Mouse (Mus musculus) myocyte (in vitro differentiated cells): Measurements from ENCODE around the gene Scrn2. TPM values are rescaled to one million over a fixed set of nuclear protein-coding genes. Genes with fewer than 3 reads are reported as not detected.

Experiments used
- H3K27me3 ChIP-seq: one replicate; pipeline ENCODE4 v1.6.1; 2011; ENCODE audit not compliant: control insufficient read depth, insufficient read depth, insufficient read length
- H3K36me3 ChIP-seq: one replicate; pipeline ENCODE4 v1.6.1; 2011; ENCODE audit not compliant: control insufficient read depth, insufficient read depth
- H3K4me2 ChIP-seq: one replicate; pipeline ENCODE4 v1.6.1; 2011; ENCODE audit warnings: low read depth, control low read depth
- H3K4me3 ChIP-seq: one replicate; pipeline ENCODE4 v1.5.1; 2011; ENCODE audit warnings: mild to moderate bottlenecking, control low read depth, moderate library complexity
- H3K79me2 ChIP-seq: one replicate; pipeline ENCODE4 v1.6.1; 2011; ENCODE audit not compliant: control insufficient read depth, insufficient read depth
- H3ac ChIP-seq: one replicate; pipeline ENCODE4 v1.6.1; 2011; ENCODE audit not compliant: control insufficient read depth, insufficient read length
- CEBPB ChIP-seq: IDR thresholded peaks from 2 replicates; pipeline ENCODE4 v1.6.1; 2011; ENCODE audit warnings: mild to moderate bottlenecking, moderate library complexity; ENCODE audit not compliant: poor library complexity, insufficient read depth, severe bottlenecking
- E2F4 ChIP-seq: IDR thresholded peaks from one replicate; pipeline ENCODE4 v1.6.1; 2011; ENCODE audit warnings: mild to moderate bottlenecking, control low read depth, moderate library complexity; ENCODE audit not compliant: insufficient read depth
- MAX ChIP-seq: IDR thresholded peaks from one replicate; pipeline ENCODE4 v1.6.1; 2011; ENCODE audit warnings: low read depth, mild to moderate bottlenecking, control low read depth
- MYOD1 ChIP-seq, 3 experiments: IDR thresholded peaks; one replicate each; pipeline ENCODE4 v1.6.1; 2011; ENCODE audit warnings: control low read depth in 2 of 3, low read depth in 2 of 3, mild to moderate bottlenecking in 2 of 3, moderate library complexity in 1 of 3; ENCODE audit not compliant: insufficient read length in 2 of 3, control insufficient read depth in 1 of 3
- MYOG ChIP-seq, 3 experiments: IDR thresholded peaks; one replicate each; pipeline ENCODE4 v1.6.1; 2011; ENCODE audit warnings: control low read depth in 2 of 3, low read depth in 2 of 3, mild to moderate bottlenecking in 2 of 3; ENCODE audit not compliant: insufficient read length in 2 of 3, control insufficient read depth in 1 of 3, insufficient read depth in 1 of 3
- POLR2A ChIP-seq: IDR thresholded peaks from one replicate; pipeline ENCODE4 v1.6.1; 2011; ENCODE audit warnings: low read depth, mild to moderate bottlenecking, control low read depth, moderate library complexity; ENCODE audit not compliant: insufficient read length
- POLR2AphosphoS2 ChIP-seq: IDR thresholded peaks from one replicate; pipeline ENCODE4 v1.6.1; 2011; ENCODE audit warnings: low read depth, control low read depth; ENCODE audit not compliant: insufficient read length
- REST ChIP-seq: IDR thresholded peaks from one replicate; pipeline ENCODE4 v1.6.1; 2011; ENCODE audit warnings: mild to moderate bottlenecking, control low read depth, moderate library complexity; ENCODE audit not compliant: insufficient read depth, insufficient read length
- SRF ChIP-seq: IDR thresholded peaks from one replicate; pipeline ENCODE4 v1.6.1; 2011; ENCODE audit warnings: low read depth; ENCODE audit not compliant: control insufficient read depth, insufficient read length
- TCF12 ChIP-seq: IDR thresholded peaks from one replicate; pipeline ENCODE4 v1.6.1; 2011; ENCODE audit warnings: mild to moderate bottlenecking, control low read depth; ENCODE audit not compliant: poor library complexity, insufficient read depth, severe bottlenecking
- TCF3 ChIP-seq: IDR thresholded peaks from one replicate; pipeline ENCODE4 v1.6.1; 2011; ENCODE audit warnings: low read depth, control low read depth; ENCODE audit not compliant: insufficient read length
- USF1 ChIP-seq: IDR thresholded peaks from one replicate; pipeline ENCODE4 v1.6.1; 2011; ENCODE audit warnings: low read depth, mild to moderate bottlenecking, control low read depth, moderate library complexity
- polyA plus RNA-seq: library from polyadenylated mRNA; unstranded; fragments of >200 nt; fragmentation: generic; extraction: Trizol; gene quantifications from one replicate; pipeline ENCODE4 v1.2.1, GENCODE M21; 2012; ENCODE audit warnings: missing spikeins

Gene Scrn2
- polyA plus RNA-seq, 1 experiment, result 22.4 TPM

GRCm38 (mm10) chr11:97033781-97034180, 4.0 kb downstream of the Scrn2 start:
- no peaks in the 10 kb centered on the region for H3K36me3 ChIP-seq
- TF ChIP-seq USF1, result no peak
- no peak for TF ChIP-seq SRF
- TF ChIP-seq E2F4, result no peak
- TF ChIP-seq MYOG (IDR thresholded peaks at IDR 0.05; ENCODE audit: control insufficient read depth in 1 of 3, insufficient read depth in 1 of 3, insufficient read length in 2 of 3, low read depth in 2 of 3), result no peak
- TF ChIP-seq POLR2AphosphoS2, result no peak
- TF ChIP-seq MAX, result no peak
- no peak for TF ChIP-seq REST
- no peak for TF ChIP-seq TCF12
- TF ChIP-seq MYOD1 (IDR thresholded peaks at IDR 0.05; ENCODE audit: control insufficient read depth in 1 of 3, insufficient read length in 2 of 3, low read depth in 2 of 3), result no peak

DNA sequence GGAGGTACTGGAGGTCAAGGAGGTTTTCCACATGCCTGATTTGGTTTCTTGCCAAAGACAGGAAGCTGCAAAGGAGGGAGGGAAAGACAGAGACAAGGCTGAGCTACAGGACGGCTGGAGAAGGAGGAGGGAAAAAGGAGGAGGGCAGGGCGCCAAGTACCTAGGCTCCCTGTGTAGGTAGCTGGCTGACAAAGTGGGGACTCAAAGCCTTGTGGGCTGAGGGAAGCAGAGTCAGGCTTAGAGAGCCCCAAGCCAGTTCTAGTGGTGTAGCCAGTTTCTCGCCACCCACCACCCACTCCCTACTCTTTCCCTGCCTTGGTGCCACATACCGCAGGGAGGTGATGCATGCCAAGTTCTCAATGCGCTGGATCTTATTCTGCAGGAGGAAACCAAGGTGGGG, 6.4 kb downstream of the Scrn2 start:
- no peaks in the 10 kb centered on the region for H3K36me3 ChIP-seq

More at GRCm38 (mm10) chr11:97033781-97034180, 4.0 kb downstream of the Scrn2 start:
- Histone ChIP-seq H3K4me2 (no peak overlapping the region), H3K27me3 (no peaks in the 10 kb centered on the region), H3ac (no peak overlapping the region), H3K4me3 (no peak overlapping the region), H3K79me2 (peaks cover 5% of the 10 kb centered on the region)

DNA sequence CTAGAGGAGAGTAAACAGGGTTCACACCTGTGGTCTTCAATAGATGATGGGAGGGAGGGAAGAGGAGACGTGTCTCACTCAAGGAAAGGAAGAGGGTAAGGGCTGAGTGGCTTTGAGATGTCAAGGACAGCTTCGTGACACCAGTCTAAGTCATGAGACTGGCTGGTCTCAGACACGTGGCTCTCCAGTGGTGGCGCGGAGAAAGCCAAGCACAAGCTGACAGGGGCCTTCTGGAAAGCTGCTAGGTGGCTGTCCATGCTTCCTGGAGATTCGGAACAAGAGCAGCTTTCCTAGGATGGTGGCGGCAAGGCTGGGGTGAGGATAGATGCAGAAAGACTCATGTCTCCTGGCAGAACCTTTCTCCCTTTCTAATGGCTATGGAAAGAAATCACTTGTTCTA, 9.1 kb downstream of the Scrn2 start:
- no peaks in the 10 kb centered on the region for H3K36me3 ChIP-seq
- H3K79me2 ChIP-seq, result peaks cover 23% of the 10 kb centered on the region
- TF ChIP-seq MYOD1 (IDR thresholded peaks at IDR 0.05; ENCODE audit: control insufficient read depth in 1 of 3, insufficient read length in 2 of 3, low read depth in 2 of 3) (no peak), CEBPB (no peak)
- no peak overlapping the region for H3K4me3 ChIP-seq
- H3ac ChIP-seq, result no peak overlapping the region
- no peak overlapping the region for H3K4me2 ChIP-seq
- H3K27me3 ChIP-seq, result no peaks in the 10 kb centered on the region

More for the DNA sequence above, 6.4 kb downstream of the Scrn2 start:
- H3K27me3 ChIP-seq, result no peaks in the 10 kb centered on the region
- no peak overlapping the region for H3K4me2 ChIP-seq
- no peaks in the 10 kb centered on the region for H3K79me2 ChIP-seq
- TF ChIP-seq REST, result no peak
- TF ChIP-seq MYOD1 (IDR thresholded peaks at IDR 0.05; ENCODE audit: control insufficient read depth in 1 of 3, insufficient read length in 2 of 3, low read depth in 2 of 3), result no peak
- no peak for TF ChIP-seq POLR2A
- no peak for TF ChIP-seq MYOG (IDR thresholded peaks at IDR 0.05; ENCODE audit: control insufficient read depth in 1 of 3, insufficient read depth in 1 of 3, insufficient read length in 2 of 3, low read depth in 2 of 3)
- H3ac ChIP-seq, result no peak overlapping the region
- H3K4me3 ChIP-seq, result no peak overlapping the region

DNA sequence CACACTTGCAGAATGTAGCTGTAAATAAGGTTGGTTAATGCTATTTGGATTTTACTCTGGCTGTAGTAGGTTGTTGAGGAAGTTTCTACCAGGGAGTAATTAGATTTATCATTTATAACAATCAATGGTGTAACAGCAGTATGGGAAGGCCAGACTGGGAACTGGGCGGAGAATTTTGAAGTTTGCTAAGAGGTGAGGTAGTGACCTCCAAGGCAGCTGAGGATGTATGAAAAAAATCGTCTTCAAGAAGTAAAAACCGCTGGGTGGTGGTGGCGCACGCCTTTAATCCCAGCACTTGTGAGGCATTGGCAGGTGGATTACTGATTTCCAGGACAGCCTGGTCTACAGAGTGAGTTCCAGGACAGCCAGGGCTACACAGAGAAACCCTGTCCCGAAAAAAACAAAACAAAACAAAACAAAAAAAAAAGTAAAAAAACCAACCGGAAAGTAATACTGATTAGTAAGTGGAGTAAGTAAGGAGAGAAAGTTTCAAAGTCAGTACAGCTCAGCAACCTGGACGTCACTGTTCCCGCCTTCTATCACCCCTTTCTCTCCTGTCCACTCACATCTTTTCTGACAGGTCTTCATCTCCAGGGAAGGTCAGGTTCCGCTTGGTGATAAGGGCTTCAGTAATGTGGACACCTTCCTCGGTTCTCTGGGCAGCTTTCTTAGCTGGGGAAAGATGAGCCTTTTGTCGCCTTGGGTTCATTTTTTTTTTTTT, 10.7 kb downstream of the Scrn2 start:
- TF ChIP-seq MYOD1 (IDR thresholded peaks at IDR 0.05; ENCODE audit: control insufficient read depth in 1 of 3, insufficient read length in 2 of 3, low read depth in 2 of 3), result no peak
- TF ChIP-seq MAX, result no peak
- Histone ChIP-seq H3K27me3 (no peaks in the 10 kb centered on the region), H3K79me2 (peaks cover 26% of the 10 kb centered on the region), H3K4me2 (peak overlapping the region; percentile 98), H3ac (no peak overlapping the region), H3K4me3 (peak overlapping the region; percentile 71), H3K36me3 (peaks cover 1% of the 10 kb centered on the region)

GRCm38 (mm10) chr11:97041022-97041899, 11.5 kb downstream of the Scrn2 start, which contains the start of the genes Lrrc46 and Mrpl10:
Gene Lrrc46 (minus strand): TSS chr11:97041407.
Gene Mrpl10 (plus strand): TSS chr11:97041560.
- H3ac ChIP-seq, result no peak within 1 kb of the TSS
- TF ChIP-seq CEBPB (no peak), MYOG (IDR thresholded peaks at IDR 0.05; ENCODE audit: control insufficient read depth in 1 of 3, insufficient read depth in 1 of 3, insufficient read length in 2 of 3, low read depth in 2 of 3) (no peak), TCF3 (no peak), POLR2A (peak; percentile 90), MAX (no peak), USF1 (no peak), REST (no peak), TCF12 (no peak), MYOD1 (IDR thresholded peaks at IDR 0.05; ENCODE audit: control insufficient read depth in 1 of 3, insufficient read length in 2 of 3, low read depth in 2 of 3) (no peak), E2F4 (peak; percentile 17), POLR2AphosphoS2 (peak; percentile 89), SRF (no peak)
- peaks cover 29% of the 10 kb centered on the region for H3K79me2 ChIP-seq
- no peaks in the 10 kb centered on the region for H3K27me3 ChIP-seq
- H3K4me3 ChIP-seq, result peak within 1 kb of the TSS; percentile 71
- H3K4me2 ChIP-seq, result peak within 1 kb of the TSS; percentile 98
- peaks cover 5% of the 10 kb centered on the region for H3K36me3 ChIP-seq
